Mouse (Mus musculus) lung, embryonic 16.5 days (tissue): ENCODE results near the gene Acoxl. TPM values are rescaled to one million over a fixed set of nuclear protein-coding genes. Genes with fewer than 3 reads are reported as not detected.

Experiments used
- ATAC-seq: fragments of 200-750 bp; cut with Nextera tagmentation; 2 replicates; pipeline ENCODE4 v1.8.0; 2017; ENCODE audit warnings: low read depth, mild to moderate bottlenecking, moderate library complexity
- H3K27ac ChIP-seq: fragments of 300-500 bp; sonication (generic); 2 replicates; pipeline ENCODE4 v1.5.1; 2014; ENCODE audit warnings: mild to moderate bottlenecking, control low read depth, low read length
- H3K27me3 ChIP-seq: fragments of 300-500 bp; sonication (generic); 2 replicates; pipeline ENCODE4 v1.6.1; 2014; ENCODE audit warnings: low read depth, low read length, mixed read lengths; ENCODE audit not compliant: control insufficient read depth, insufficient read depth
- H3K36me3 ChIP-seq: fragments of 300-500 bp; sonication (generic); 2 replicates; pipeline ENCODE4 v1.6.1; 2014; ENCODE audit warnings: low read length; ENCODE audit not compliant: control insufficient read depth, insufficient read depth
- H3K4me1 ChIP-seq: fragments of 300-500 bp; sonication (generic); replicated peaks from 2 replicates; pipeline ENCODE4 v1.6.1; 2014; ENCODE audit warnings: low read length, mixed read lengths; ENCODE audit not compliant: control insufficient read depth, insufficient read depth
- H3K4me2 ChIP-seq: fragments of 300-500 bp; sonication (generic); 2 replicates; pipeline ENCODE4 v1.6.1; 2014; ENCODE audit warnings: low read depth, low read length, control low read depth
- H3K4me3 ChIP-seq: fragments of 300-500 bp; sonication (generic); 2 replicates; pipeline ENCODE4 v1.5.1; 2014; ENCODE audit warnings: mild to moderate bottlenecking, low read length, control low read depth
- H3K9ac ChIP-seq: fragments of 300-500 bp; sonication (generic); 2 replicates; pipeline ENCODE4 v1.6.1; 2014; ENCODE audit warnings: low read length, control low read depth
- H3K9me3 ChIP-seq: fragments of 300-500 bp; sonication (generic); 2 replicates; pipeline ENCODE4 v1.6.1; 2016; ENCODE audit warnings: low read length; ENCODE audit not compliant: control insufficient read depth
- WGBS: fragments of 180-500 bp; shearing (Covaris S2); extraction: QIAGEN DNeasy Blood & Tissue Kit; methylation state at CpG from one replicate; pipeline ENCODE4 v1.1.7; 2014; 5-methylcytosine and 5-hydroxymethylcytosine counted together
- polyA plus RNA-seq: library from polyadenylated mRNA; unstranded; fragments of >200 nt; fragmentation: Nextera tagmentation; extraction: Ambion mirVana; gene quantifications from 2 replicates; pipeline ENCODE4 v1.2.1, GENCODE M21; 2015

The Acoxl gene
- polyA plus RNA-seq, 1 experiment from 2014 or later, result 0.25 TPM

DNA sequence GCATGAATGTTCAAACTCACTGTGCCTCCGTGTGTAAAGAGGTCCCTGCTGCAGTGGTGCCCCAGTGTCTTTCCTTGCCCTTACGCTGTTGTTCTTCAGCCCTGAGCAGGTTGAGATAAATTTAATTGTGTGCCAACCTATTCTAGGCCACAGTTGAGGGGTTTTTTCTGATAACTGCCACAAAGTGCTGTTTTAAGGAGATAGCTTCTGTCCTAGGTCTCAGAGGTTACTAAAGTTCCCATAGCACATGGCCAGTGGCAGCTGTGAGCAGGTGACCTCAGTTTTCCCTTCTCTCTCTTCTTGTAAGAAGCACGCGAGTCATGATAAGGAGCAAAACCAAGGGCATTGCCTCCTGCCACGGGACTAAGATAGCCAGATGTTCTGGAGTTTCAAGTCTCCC, 245.9 kb downstream of the Acoxl start:
- no peaks in the 10 kb centered on the region; the same call in 1 of the 2 replicates for H3K27me3 ChIP-seq
- H3K4me1 ChIP-seq, result 0 out of 2 replicates have a peak, but pooled peaks cover 2% of the 10 kb centered on the region
- no peak overlapping the region for H3K4me3 ChIP-seq
- no peaks in the 10 kb centered on the region for H3K9me3 ChIP-seq
- 70% methylated on average over 5 of the region's 5 CpGs for WGBS
- H3K36me3 ChIP-seq, result no peaks in the 10 kb centered on the region
- no peak overlapping the region for H3K4me2 ChIP-seq
- H3K27ac ChIP-seq, result no peak overlapping the region
- ATAC-seq, result no peak
- H3K9ac ChIP-seq, result no peak overlapping the region

DNA sequence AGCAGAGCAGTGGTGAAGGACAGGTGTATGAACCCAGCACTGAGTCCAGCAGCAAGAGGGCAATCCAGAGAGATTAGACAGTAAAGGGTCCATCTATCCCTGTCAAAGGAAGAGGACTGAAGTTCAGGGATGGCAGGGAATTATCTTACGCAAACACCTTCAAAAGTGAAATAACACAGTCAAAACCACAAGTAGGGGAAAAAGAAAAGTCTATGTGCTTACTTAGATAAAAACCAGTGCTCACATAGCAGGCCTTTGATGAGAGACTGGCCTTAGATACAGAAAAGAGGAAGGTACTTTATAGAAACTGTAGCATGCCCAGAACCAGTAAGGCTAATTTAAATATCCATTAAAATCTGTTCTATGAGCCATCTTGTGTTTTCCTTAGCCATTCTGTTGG, 246.8 kb downstream of the Acoxl start:
- ATAC-seq, result no peak

GRCm38 (mm10) chr2:128086301-128086886, 247.7 kb downstream of the Acoxl start:
- H3K9ac ChIP-seq, result no peak overlapping the region
- no peak overlapping the region for H3K4me2 ChIP-seq
- no peaks in the 10 kb centered on the region for H3K36me3 ChIP-seq
- ATAC-seq, result no peak
- no peak overlapping the region for H3K27ac ChIP-seq
- H3K4me1 ChIP-seq, result 0 out of 2 replicates have a peak, but pooled peaks cover 2% of the 10 kb centered on the region
- H3K4me3 ChIP-seq, result no peak overlapping the region
- 42% methylated on average over 14 of the region's 14 CpGs for whole genome bisulfite sequencing
- H3K9me3 ChIP-seq, result no peaks in the 10 kb centered on the region
- H3K27me3 ChIP-seq, result no peaks in the 10 kb centered on the region; the same call in 1 of the 2 replicates

More for the DNA sequence above, 246.8 kb downstream of the Acoxl start:
- Histone ChIP-seq H3K4me3 (no peak overlapping the region), H3K27ac (no peak overlapping the region), H3K4me2 (no peak overlapping the region), H3K36me3 (no peaks in the 10 kb centered on the region), H3K27me3 (no peaks in the 10 kb centered on the region; the same call in 1 of the 2 replicates), H3K9me3 (no peaks in the 10 kb centered on the region), H3K9ac (no peak overlapping the region), H3K4me1 (0 out of 2 replicates have a peak, but pooled peaks cover 2% of the 10 kb centered on the region)
- WGBS, result 97% methylated on average over 1 of the region's 1 CpGs

- H3K4me2 ChIP-seq, result no peak overlapping the region
- H3K4me1 ChIP-seq, result 0 out of 2 replicates have a peak, but pooled peaks cover 2% of the 10 kb centered on the region
- ATAC-seq, result no peak
- no peaks in the 10 kb centered on the region; the same call in 1 of the 2 replicates for H3K27me3 ChIP-seq
- H3K4me3 ChIP-seq, result no peak overlapping the region
- no peaks in the 10 kb centered on the region for H3K36me3 ChIP-seq
- no peak overlapping the region for H3K9ac ChIP-seq
- no peak overlapping the region for H3K27ac ChIP-seq
- WGBS, result 63% methylated on average over 7 of the region's 7 CpGs
- H3K9me3 ChIP-seq, result no peaks in the 10 kb centered on the region
Measured at GRCm38 (mm10) chr2:128086996-128087526, 248.4 kb downstream of the Acoxl start.

- Histone ChIP-seq H3K4me1 (0 out of 2 replicates have a peak, but pooled peaks cover 2% of the 10 kb centered on the region), H3K36me3 (no peaks in the 10 kb centered on the region), H3K27me3 (no peaks in the 10 kb centered on the region; the same call in 1 of the 2 replicates), H3K27ac (no peak overlapping the region), H3K4me2 (no peak overlapping the region), H3K9me3 (no peaks in the 10 kb centered on the region), H3K4me3 (no peak overlapping the region), H3K9ac (no peak overlapping the region)
- WGBS, result 62% methylated on average over 8 of the region's 8 CpGs
- no peak for ATAC-seq
Measured at GRCm38 (mm10) chr2:128087798-128088545, 249.3 kb downstream of the Acoxl start.

- H3K4me3 ChIP-seq, result no peak overlapping the region
- no peak for ATAC-seq
- H3K4me1 ChIP-seq, result 0 out of 2 replicates have a peak, but pooled peaks cover 2% of the 10 kb centered on the region
- no peak overlapping the region for H3K27ac ChIP-seq
- no peak overlapping the region for H3K9ac ChIP-seq
- H3K27me3 ChIP-seq, result no peaks in the 10 kb centered on the region; the same call in 1 of the 2 replicates
- 88% methylated on average over 6 of the region's 6 CpGs for WGBS
- H3K36me3 ChIP-seq, result no peaks in the 10 kb centered on the region
- H3K9me3 ChIP-seq, result no peaks in the 10 kb centered on the region
- H3K4me2 ChIP-seq, result no peak overlapping the region
Measured at GRCm38 (mm10) chr2:128090283-128090885, 251.7 kb downstream of the Acoxl start.

- no peaks in the 10 kb centered on the region for H3K4me1 ChIP-seq
- no peaks in the 10 kb centered on the region for H3K36me3 ChIP-seq
- ATAC-seq, result no peak
- no peak overlapping the region for H3K4me3 ChIP-seq
- H3K9me3 ChIP-seq, result no peaks in the 10 kb centered on the region
- no peaks in the 10 kb centered on the region for H3K27me3 ChIP-seq
- H3K27ac ChIP-seq, result no peak overlapping the region
- 80% methylated on average over 11 of the region's 11 CpGs for WGBS
- H3K4me2 ChIP-seq, result no peak overlapping the region
- H3K9ac ChIP-seq, result no peak overlapping the region
Measured at GRCm38 (mm10) chr2:128091431-128092369, 253.0 kb downstream of the Acoxl start.

DNA sequence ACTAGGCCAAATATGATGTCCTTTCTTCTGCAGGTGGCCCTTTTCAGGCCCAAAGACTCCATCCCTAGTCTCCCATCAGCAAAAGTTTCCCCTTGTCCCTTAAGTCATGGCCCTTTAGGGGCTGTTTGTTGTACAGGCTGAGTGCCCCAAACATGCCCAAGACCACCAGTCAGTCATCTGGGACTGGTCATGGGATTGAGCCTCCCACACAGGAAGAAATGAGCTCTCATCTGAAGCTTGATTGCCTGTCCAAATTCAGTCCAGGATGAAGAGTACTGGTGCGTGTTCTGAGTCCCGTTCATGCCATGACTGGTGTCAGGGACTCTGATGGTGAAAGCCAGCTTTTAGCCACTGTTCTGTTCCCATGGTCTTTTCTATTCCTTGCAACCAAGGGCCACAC, 253.8 kb downstream of the Acoxl start:
- no peak for ATAC-seq
- Histone ChIP-seq H3K27ac (no peak overlapping the region), H3K9me3 (no peaks in the 10 kb centered on the region), H3K4me3 (no peak overlapping the region), H3K4me2 (no peak overlapping the region), H3K27me3 (no peaks in the 10 kb centered on the region), H3K4me1 (no peaks in the 10 kb centered on the region), H3K9ac (no peak overlapping the region), H3K36me3 (no peaks in the 10 kb centered on the region)
- 73% methylated on average over 2 of the region's 2 CpGs for WGBS
